Mouse (Mus musculus) midbrain, embryonic 13.5 days (tissue): ENCODE results near the gene Ccdc22. TPM values are rescaled to one million over a fixed set of nuclear protein-coding genes. Genes with fewer than 3 reads are reported as not detected.

Experiments
- ATAC-seq: fragments of 200-750 bp; cut with Nextera tagmentation; 2 replicates; pipeline ENCODE4 v1.8.0; 2017; ENCODE audit warnings: mild to moderate bottlenecking, moderate TSS enrichment, moderate library complexity
- H3K27ac ChIP-seq: fragments of 300-500 bp; sonication (generic); 2 replicates; pipeline ENCODE4 v1.5.1; 2015; ENCODE audit warnings: inconsistent platforms, mild to moderate bottlenecking, moderate library complexity
- H3K27me3 ChIP-seq: fragments of 300-500 bp; sonication (generic); 2 replicates; pipeline ENCODE4 v1.6.1; 2015; ENCODE audit warnings: mild to moderate bottlenecking, inconsistent platforms
- H3K36me3 ChIP-seq: fragments of 300-500 bp; sonication (generic); 2 replicates; pipeline ENCODE4 v1.6.1; 2015; ENCODE audit warnings: mild to moderate bottlenecking, inconsistent platforms
- H3K4me1 ChIP-seq: fragments of 300-500 bp; sonication (generic); replicated peaks from 2 replicates; pipeline ENCODE4 v1.6.1; 2015; ENCODE audit warnings: inconsistent platforms
- H3K4me2 ChIP-seq: fragments of 300-500 bp; sonication (generic); replicated peaks from 2 replicates; pipeline ENCODE4 v1.6.1; 2015; ENCODE audit warnings: moderate library complexity, mild to moderate bottlenecking, inconsistent platforms
- H3K4me3 ChIP-seq: fragments of 300-500 bp; sonication (generic); replicated peaks from 2 replicates; pipeline ENCODE4 v1.5.1; 2015; ENCODE audit warnings: mild to moderate bottlenecking, inconsistent platforms
- H3K9ac ChIP-seq: fragments of 300-500 bp; sonication (generic); replicated peaks from 2 replicates; pipeline ENCODE4 v1.6.1; 2015; ENCODE audit warnings: mild to moderate bottlenecking, inconsistent platforms
- H3K9me3 ChIP-seq: fragments of 300-500 bp; sonication (generic); 2 replicates; pipeline ENCODE4 v1.6.1; 2016; ENCODE audit warnings: mild to moderate bottlenecking, inconsistent platforms
- WGBS: fragments of 180-500 bp; shearing (Covaris S2); methylation state at CpG from one replicate; pipeline ENCODE4 v1.1.7; 2015; 5-methylcytosine and 5-hydroxymethylcytosine counted together
- polyA plus RNA-seq: library from polyadenylated mRNA; unstranded; fragments of >200 nt; fragmentation: Nextera tagmentation; extraction: Ambion mirVana; gene quantifications from 2 replicates; pipeline ENCODE4 v1.2.1, GENCODE M21; 2015

The Ccdc22 gene
- polyA plus RNA-seq, result 30.4 and 30.8 TPM in 2 replicates

DNA sequence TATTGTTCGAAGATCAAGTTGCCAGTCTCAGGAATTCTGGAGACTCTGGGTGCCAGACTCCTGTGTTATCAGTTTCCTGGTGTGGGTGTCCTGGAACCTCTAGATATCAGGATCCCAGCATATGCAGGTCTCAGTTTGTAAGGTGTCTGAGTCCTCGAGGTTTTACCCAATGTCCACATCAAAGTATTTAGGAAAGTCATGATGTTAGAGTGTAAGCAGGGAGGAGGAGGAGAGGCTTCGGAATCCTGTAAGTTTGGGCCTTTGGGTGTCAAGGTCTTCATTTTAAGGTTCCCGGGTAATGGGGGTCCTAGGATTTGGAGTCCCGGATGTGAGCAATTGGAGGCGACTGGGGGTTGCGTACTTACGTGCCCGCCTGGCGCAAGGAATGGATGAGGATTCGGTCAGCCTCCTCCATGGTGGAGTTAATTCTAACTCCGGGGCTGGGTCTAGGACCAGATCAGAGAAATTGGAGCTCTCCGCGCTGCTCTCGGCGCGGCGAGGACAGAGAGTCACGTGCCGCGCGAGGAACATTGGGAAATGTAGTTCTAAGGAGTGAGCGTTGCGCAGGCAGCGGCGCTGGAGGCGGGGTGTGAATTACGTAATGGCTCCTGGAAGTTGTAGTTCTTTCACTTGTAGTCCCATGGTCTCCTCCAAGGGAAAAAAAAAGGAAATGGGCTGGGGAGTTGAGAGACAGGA is at the start of gene Ccdc22:
Gene Ccdc22 (minus strand): TSS at position 639 of the 696 bp plus-strand sequence.
- peaks cover 10% of the 10 kb centered on the region for H3K4me1 ChIP-seq
- peak; percentile 97 for ATAC-seq
- peak within 1 kb of the TSS; percentile 17; the same call in 1 of the 2 replicates for H3K27ac ChIP-seq
- no peaks in the 10 kb centered on the region for H3K27me3 ChIP-seq
- H3K4me2 ChIP-seq, result peak within 1 kb of the TSS; percentile 52
- H3K9ac ChIP-seq, result peak within 1 kb of the TSS; percentile 37
- 23% methylated on average over 28 of the region's 28 CpGs for WGBS
- no peaks in the 10 kb centered on the region; the same call in 1 of the 2 replicates for H3K9me3 ChIP-seq
- no peaks in the 10 kb centered on the region for H3K36me3 ChIP-seq
- H3K4me3 ChIP-seq, result peak within 1 kb of the TSS; percentile 47

DNA sequence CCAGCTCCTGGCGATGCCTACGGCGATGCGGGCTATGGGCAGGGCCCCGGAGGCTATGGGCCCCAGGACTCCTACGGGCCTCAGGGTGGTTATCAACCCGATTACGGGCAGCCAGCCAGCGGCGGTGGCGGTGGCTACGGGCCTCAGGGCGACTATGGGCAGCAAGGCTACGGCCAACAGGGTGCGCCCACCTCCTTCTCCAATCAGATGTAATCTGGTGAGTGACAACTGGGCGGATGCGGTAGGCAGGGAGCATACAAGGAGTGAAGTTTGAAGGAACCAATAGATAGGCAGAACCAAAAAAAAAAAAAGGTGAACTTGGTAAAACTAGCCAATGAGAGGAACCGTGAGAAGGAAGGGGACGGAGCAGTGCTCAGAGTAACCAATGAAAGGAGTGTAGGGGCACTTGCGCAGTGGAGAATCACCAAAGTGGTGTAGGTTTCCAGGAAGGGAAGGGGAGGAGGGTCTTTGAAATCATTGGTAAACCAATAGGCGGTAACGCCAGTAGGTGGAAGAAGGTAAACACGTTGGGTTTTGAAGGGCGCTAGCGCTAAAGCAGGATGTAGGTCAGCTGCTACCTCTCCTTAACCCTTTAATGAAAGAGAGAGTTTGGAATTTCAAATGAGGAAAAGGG is 43.5 kb upstream of the Ccdc22 start:
- H3K9me3 ChIP-seq, result no peaks in the 10 kb centered on the region
- peak; percentile 97 for ATAC-seq
- H3K4me2 ChIP-seq, result peak overlapping the region; percentile 55
- peak overlapping the region; percentile 49 for H3K9ac ChIP-seq
- WGBS, result 22% methylated on average over 25 of the region's 25 CpGs
- H3K4me3 ChIP-seq, result peak overlapping the region; percentile 37
- H3K27me3 ChIP-seq, result no peaks in the 10 kb centered on the region
- H3K27ac ChIP-seq, result peak overlapping the region; percentile 80
- H3K4me1 ChIP-seq, result peaks cover 3% of the 10 kb centered on the region; the same call in 1 of the 2 replicates
- peaks cover 19% of the 10 kb centered on the region for H3K36me3 ChIP-seq

DNA sequence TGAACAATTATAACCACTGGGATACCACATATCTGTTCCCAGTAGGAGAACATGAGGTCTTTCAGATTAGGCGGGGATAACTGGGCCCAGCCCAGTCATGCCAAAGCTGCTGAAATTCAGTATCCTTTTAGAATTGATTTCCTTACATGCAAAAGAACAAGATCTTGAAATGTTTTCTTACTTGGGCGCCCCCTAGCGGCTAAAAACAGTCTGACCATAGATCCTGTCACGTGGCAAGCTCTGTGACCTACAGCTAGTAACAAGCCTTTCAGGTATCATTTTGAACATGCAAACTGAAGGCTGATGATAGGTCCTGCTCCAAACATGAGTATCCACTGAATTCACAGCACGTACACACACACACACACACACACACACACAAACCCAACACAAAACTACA is 40.0 kb upstream of the Ccdc22 start:
- H3K27me3 ChIP-seq, result no peaks in the 10 kb centered on the region
- H3K27ac ChIP-seq, result no peak overlapping the region
- no peak overlapping the region for H3K9ac ChIP-seq
- WGBS, result 14% methylated on average over 5 of the region's 5 CpGs
- H3K9me3 ChIP-seq, result no peaks in the 10 kb centered on the region
- H3K36me3 ChIP-seq, result 0 out of 2 replicates have a peak, but pooled peaks cover 10% of the 10 kb centered on the region
- peaks cover 10% of the 10 kb centered on the region for H3K4me1 ChIP-seq
- no peak for ATAC-seq
- no peak overlapping the region for H3K4me2 ChIP-seq
- no peak overlapping the region for H3K4me3 ChIP-seq

DNA sequence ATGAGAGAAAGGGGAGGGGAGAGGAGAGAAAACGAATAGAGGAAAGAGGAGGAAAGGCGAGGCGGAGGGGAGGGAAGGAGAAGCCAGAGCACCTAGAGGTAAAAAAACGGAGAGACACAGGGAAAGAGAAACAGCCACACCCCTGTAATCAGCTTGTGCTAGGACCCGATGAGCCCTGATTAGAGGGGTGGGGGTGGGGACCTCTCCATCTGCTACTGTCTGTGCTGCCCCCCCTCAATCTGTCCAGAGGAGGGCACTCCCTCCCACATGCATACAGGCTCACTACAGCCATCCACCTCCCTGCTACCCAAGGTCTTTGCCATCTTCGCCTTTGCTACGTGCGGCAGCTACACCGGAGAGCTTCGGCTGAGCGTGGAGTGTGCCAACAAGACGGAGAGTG is 35.5 kb upstream of the Ccdc22 start:
- no peak for ATAC-seq
- peak overlapping the region; percentile 28; the same call in 1 of the 2 replicates for H3K9ac ChIP-seq
- 56% methylated on average over 11 of the region's 12 CpGs for WGBS

DNA sequence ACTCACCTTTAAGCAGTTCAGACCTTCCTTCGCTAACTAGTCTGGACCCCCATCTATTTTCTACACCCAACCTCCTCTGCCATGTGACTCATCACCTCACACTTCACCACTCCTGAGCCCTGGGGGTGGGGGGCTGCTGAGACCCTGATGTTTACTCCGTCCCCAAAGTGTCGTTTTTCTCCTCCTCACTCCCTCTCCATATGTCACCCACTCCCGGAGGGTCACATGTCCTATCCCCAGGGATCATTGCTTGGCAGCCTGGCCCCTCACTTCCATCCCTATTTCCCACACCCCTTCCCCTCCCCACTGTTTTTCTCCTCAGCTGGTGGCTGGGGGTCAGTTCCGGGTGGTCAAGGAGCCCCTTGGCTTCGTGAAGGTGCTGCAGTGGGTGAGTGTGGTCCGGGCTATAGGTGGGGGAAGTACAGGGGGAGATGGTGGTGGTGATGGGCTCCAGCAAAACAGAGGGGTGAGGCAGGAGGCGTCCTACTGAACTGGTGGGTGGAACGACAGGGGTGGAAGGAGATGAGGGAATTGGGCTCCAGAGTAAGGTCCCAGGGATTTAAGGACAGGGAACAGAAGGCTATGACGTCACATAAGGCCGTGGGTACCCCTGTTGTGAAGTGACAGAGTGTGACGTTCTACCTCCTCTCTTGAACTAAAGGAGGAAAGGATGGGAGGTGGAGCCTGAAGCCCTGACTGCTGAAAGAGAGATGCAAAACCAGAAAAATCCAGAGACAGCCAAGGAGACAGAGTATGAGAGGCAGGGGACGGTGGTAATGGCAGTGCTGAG is 34.4 kb upstream of the Ccdc22 start:
- 0 out of 2 replicates have a peak, but pooled peaks cover 4% of the 10 kb centered on the region for H3K36me3 ChIP-seq
- H3K27ac ChIP-seq, result peak overlapping the region; percentile 73
- H3K27me3 ChIP-seq, result no peaks in the 10 kb centered on the region
- no peaks in the 10 kb centered on the region for H3K9me3 ChIP-seq
- H3K9ac ChIP-seq, result peak overlapping the region; percentile 74
- peaks cover 7% of the 10 kb centered on the region for H3K4me1 ChIP-seq
- H3K4me3 ChIP-seq, result peak overlapping the region; percentile 53
- ATAC-seq, result peak; percentile 41; the same call in 1 of the 2 replicates
- H3K4me2 ChIP-seq, result peak overlapping the region; percentile 70
- WGBS, result 29% methylated on average over 13 of the region's 13 CpGs

More for the DNA sequence above, 35.5 kb upstream of the Ccdc22 start:
- H3K27ac ChIP-seq, result no peak overlapping the region
- H3K4me2 ChIP-seq, result peak overlapping the region; percentile 70
- no peaks in the 10 kb centered on the region for H3K9me3 ChIP-seq
- peak overlapping the region; percentile 53 for H3K4me3 ChIP-seq
- H3K27me3 ChIP-seq, result no peaks in the 10 kb centered on the region
- 0 out of 2 replicates have a peak, but pooled peaks cover 5% of the 10 kb centered on the region for H3K36me3 ChIP-seq
- H3K4me1 ChIP-seq, result peaks cover 7% of the 10 kb centered on the region

DNA sequence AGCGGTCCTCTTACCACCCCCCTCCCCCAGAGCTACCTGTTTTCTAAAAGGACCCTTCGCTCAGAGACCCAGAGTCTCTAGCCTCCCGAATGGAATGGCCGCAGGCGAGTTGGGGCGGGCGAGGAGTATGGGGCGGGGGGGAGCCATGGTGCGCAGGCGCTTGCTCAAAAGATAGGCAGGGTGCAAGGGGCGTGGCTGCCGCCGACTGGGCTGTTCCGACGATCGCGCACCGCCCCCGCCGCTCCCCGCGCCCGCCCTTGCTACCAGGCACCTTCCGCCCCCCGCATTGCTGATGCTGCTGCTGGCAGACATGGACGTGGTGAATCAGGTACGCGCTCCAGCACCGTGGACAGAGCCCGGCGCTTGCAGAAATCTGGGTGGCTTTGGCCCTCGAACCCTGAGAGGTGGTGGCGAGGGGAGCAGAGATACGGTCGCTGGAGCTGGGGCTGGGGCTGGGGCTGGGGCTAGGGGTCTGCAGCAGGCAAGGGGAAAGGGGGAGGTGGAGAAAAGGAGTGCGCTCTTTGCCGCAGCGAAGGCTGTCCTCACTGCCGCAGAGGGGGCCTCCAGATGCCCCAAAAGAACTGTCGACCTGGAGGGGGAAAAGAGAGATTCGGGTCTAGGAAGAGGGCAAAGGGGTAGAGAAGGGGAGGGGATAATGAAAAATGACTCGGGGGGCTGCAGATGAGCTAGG is 33.2 kb upstream of the Ccdc22 start, which contains the start of gene Syp:
Gene Syp (plus strand): TSS at position 71 of the 691 bp plus-strand sequence.
- peak; percentile 87 for ATAC-seq
- no peaks in the 10 kb centered on the region for H3K36me3 ChIP-seq
- H3K4me2 ChIP-seq, result peak within 1 kb of the TSS; percentile 70
- H3K9me3 ChIP-seq, result no peaks in the 10 kb centered on the region
- WGBS, result 20% methylated on average over 33 of the region's 42 CpGs
- H3K4me1 ChIP-seq, result peaks cover 7% of the 10 kb centered on the region
- no peaks in the 10 kb centered on the region for H3K27me3 ChIP-seq
- H3K9ac ChIP-seq, result peak within 1 kb of the TSS; percentile 74
- peak within 1 kb of the TSS; percentile 53 for H3K4me3 ChIP-seq
- peak within 1 kb of the TSS; percentile 73 for H3K27ac ChIP-seq

DNA sequence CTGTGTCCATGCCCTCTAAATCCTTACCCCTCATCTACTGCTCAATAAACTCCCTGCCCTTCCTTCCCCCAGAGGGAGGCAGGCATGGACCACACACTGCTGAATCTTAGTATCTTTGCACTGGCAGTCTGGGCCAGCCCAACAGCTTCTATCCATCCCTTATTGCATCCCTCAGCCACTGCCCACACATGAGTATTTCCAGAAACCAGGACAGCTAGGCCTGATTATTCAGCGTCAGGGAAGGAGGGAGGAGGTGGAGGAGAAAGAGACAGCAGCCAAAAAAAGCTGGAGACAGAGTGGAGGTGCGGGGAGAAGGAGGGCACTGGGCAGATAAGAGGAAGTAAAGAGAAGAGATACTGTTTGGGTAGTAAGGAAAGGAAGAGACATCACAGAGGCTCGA is 29.8 kb upstream of the Ccdc22 start:
- WGBS, result 76% methylated on average over 3 of the region's 3 CpGs
- H3K36me3 ChIP-seq, result no peaks in the 10 kb centered on the region
- ATAC-seq, result no peak
- no peak overlapping the region for H3K4me3 ChIP-seq
- H3K9me3 ChIP-seq, result no peaks in the 10 kb centered on the region
- no peaks in the 10 kb centered on the region for H3K27me3 ChIP-seq
- H3K27ac ChIP-seq, result no peak overlapping the region
- H3K9ac ChIP-seq, result no peak overlapping the region
- H3K4me2 ChIP-seq, result no peak overlapping the region
- H3K4me1 ChIP-seq, result no peaks in the 10 kb centered on the region

DNA sequence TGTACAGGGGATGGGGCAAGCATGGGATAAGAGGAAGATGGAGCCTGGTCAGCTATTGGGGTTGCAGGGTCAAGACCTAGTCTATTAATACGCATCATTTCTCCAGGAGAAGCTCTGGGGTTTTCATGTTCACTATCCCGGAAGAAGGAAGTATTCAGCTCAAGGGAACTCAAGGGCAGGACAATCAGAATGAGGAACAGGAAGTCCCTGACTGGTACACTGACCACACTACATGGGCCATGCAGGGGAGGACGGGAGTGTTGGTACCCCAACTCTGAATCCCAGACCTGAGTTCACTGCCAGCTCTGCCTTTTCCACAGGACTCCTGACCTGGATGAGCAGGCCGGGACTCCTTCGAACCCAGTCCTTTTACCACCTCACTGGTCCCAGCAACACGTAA is 27.2 kb upstream of the Ccdc22 start:
- no peaks in the 10 kb centered on the region for H3K27me3 ChIP-seq
- no peak overlapping the region for H3K4me2 ChIP-seq
- no peaks in the 10 kb centered on the region for H3K4me1 ChIP-seq
- H3K9ac ChIP-seq, result no peak overlapping the region
- H3K4me3 ChIP-seq, result no peak overlapping the region
- peaks cover 3% of the 10 kb centered on the region; the same call in 1 of the 2 replicates for H3K9me3 ChIP-seq
- WGBS, result 86% methylated on average over 6 of the region's 6 CpGs
- ATAC-seq, result no peak
- no peaks in the 10 kb centered on the region for H3K36me3 ChIP-seq
- no peak overlapping the region for H3K27ac ChIP-seq

DNA sequence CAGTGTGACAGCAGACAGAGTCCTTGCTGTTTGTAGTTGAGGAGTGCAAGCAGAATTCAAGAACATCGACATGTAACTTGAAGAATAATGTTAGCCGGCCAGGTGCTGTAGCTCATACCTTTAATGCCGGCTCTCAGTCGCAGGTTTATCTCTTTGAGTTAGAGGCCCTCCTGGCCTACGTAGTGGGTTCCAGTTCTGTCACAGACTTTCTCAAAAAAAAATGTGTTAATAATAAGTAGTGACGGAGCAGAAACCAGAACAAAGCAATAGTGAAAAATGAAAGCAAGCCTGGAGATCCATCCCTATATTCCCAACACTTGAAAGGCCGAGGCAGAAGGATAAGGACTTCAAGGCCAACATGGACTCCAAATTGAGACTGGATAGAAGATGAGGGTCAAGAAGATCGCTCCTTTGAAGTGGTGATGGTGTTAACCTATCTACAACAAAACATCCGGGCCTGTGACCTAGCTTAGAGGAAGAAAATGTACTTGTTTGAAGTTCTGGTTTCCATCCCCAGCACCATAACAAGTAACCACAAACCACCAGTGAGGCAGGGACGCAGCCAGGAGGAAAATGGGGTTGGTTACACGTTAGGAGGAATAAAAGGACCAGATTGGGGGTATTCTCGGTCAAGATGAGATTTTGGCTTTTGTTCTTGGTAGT is 12.7 kb upstream of the Ccdc22 start:
- Histone ChIP-seq H3K27me3 (no peaks in the 10 kb centered on the region), H3K4me3 (no peak overlapping the region), H3K9ac (no peak overlapping the region), H3K36me3 (no peaks in the 10 kb centered on the region), H3K9me3 (no peaks in the 10 kb centered on the region), H3K27ac (no peak overlapping the region), H3K4me2 (no peak overlapping the region), H3K4me1 (no peaks in the 10 kb centered on the region)
- ATAC-seq, result no peak
- WGBS, result 79% methylated on average over 12 of the region's 12 CpGs

DNA sequence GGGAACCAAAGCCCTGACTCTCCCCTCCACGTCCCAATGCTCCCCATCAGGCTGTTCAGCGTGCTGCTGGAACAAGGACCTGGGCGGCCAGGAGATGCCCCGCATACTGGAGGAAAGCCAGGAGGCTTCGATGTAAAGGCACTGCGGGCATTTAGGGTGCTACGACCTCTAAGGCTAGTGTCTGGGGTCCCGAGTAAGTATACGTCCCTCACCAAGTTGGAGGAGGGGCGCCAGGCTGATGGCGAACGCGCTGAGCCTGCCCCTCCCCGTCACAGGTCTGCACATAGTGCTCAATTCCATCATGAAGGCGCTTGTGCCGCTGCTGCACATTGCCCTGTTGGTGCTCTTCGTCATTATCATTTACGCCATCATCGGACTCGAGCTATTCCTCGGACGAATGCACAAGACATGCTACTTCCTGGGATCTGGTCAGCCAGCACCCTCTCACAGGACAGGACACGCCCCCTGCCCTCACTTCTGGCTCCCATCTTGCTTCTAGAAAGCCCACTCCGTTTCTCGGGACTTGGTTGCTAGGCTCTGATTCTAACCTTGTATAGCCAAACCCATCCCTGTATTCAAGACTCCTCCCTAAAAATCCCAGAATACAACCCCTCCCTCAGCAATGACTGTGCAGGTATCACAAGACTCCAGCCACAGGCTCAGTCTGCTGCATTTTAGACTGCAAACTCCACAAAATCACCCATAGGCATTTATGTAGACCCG is 5.4 kb upstream of the Ccdc22 start:
- Histone ChIP-seq H3K4me3 (peak overlapping the region; percentile 39), H3K9me3 (no peaks in the 10 kb centered on the region), H3K4me1 (no peaks in the 10 kb centered on the region), H3K36me3 (no peaks in the 10 kb centered on the region), H3K27me3 (no peaks in the 10 kb centered on the region), H3K9ac (peak overlapping the region; percentile 65), H3K27ac (no peak overlapping the region), H3K4me2 (peak overlapping the region; percentile 63)
- 29% methylated on average over 26 of the region's 26 CpGs for WGBS
- peak; percentile 53 for ATAC-seq
